Mouse (Mus musculus) right cerebral cortex, postnatal 14 days (tissue): ENCODE measurements at regions not wholly inside any gene's neighbourhood (a gene's known extent, or its start where the extent isn't known, plus 50 kb on each side); places are given as distances from the start of the nearest gene placed in this dataset.

ENCODE experiments used
- DNase-seq: peaks from one replicate; pipeline ENCODE4 v3.0.0; 2022

DNA sequence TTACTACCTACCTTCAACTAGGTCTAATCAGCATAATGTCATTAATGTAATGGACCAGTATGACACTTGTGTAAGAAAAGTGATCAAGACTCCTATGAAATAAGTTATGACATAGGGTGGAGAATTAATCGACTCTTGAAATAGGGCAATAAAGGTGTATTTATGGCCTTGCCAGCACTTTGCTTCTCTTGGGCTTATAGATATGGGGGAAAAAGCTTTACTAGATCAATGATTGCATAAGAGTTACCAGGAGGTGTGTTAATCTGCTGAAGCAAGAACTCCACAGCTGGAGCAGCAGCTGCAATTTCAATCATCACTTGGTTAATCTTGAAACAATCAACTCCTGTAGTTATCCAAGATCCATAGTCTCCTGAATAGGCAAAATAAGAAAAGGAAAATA, 143.1 kb upstream of the Tle4 start:
- DNase-seq = no peak

DNA sequence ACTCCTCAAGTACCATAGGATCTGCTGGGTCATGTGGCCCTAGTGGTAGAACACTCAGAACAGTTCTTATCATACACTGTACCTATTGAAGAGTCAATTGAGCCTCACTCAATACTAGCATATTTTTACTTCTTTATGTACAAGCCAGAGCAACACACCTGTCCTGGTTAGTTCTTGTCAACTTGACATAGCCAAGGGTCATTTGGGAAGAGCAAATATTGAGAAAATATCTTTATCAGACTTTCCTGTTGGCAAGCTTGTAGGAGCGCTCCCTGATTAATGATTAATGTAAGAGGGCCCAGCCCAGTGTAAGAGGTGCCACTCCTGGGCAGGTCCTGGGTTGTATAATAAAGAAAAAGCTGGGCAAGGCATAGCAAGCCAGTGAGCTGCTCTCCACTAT, 142.3 kb upstream of the Tle4 start:
- no peak for DNase-seq

DNA sequence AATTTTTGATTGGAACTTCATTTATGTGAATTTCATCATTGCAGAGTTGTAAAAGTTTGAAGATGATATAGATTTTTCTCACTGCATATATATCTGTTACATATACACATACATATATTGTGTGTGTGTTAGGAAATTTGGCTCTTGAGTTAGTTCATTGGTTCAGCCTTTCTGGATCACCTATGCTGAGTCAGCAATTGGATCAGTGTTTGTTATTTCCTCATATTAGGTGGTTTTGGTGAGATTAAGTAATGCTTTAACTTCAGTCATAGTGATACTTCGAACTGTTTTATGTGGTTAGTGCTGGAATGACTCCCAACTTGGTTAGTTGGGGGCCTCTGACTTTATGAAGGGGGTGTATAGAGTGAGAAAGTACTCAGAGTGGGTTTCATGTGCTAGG, 138.7 kb upstream of the Tle4 start:
- DNase-seq = no peak

DNA sequence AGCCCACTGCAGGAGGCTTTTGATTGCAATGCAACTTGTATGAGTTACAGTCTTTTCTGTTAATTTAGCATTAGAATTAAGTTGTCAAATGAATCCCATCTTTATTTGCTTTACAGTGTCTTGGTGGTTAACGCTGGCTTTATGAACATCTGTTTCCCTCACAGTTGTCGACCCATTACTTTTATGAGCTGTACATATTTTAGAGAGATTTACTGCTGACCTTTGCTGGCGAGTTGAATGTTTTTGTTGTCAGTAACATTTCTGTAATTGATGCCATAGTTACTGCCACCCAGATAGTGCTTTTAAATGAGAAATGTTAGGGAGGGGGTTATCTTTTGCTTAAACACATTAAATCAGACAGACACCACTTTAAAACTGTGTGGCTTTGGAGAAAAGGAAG, 127.5 kb upstream of the Tle4 start:
- no peak for DNase-seq

DNA sequence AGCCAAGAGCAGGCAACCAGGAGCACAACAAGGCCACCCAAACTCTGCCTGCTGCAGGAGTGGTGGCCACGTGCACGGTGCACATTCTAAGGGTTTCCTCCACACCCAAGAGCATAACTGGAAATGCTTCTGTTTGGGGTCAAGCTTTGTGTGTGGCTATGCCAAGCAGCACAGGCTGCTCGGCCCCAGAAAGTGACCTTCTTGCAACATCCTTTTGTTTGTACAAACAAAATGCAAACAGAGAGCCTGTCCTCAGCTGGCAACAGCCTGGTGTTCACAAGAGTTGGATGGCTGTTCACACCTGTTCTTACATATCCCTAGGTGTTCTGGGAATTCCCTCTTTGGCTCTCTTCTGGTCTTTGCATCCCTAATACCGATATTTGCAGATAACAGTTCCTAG, 126.8 kb upstream of the Tle4 start:
- no peak for DNase-seq

DNA sequence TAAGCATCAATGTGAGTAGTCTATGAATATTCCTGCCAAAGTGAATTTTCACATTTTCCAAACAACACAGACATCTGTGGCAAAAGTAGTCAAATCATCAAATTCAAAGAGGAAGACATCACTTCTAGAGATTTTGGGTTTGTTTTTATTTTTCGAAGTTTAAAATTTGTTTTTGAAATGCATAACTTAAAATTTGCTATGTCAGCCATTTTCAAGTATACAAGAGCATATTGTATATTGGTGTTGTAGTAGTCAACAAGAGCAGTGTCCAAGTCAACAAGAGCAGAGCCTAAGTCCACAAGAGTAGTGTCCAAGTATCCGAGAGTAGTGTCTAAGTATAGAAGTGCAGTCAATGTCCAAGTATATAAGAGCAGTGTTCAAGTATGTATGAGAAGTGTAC, 107.9 kb upstream of the Tle4 start:
- DNase-seq = no peak

DNA sequence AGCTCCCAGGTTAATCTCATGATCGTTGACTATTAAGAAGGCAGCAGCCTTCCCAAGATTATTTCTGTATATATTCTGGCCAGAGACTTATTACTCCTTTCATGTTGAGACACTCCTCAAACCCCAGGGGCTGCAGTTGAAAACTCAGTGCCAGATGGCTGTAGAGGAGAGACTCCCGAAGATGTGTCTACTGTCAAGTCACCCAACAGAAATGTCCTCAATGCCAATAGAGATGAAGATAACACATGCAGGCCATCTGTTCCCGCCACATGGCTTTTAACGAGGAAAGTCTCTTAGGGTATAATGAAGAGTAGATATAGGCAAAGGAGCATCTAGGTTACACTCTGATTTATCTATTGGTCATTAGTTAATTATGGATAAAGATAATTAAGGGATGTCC, 103.3 kb upstream of the Tle4 start:
- DNase-seq = no peak

DNA sequence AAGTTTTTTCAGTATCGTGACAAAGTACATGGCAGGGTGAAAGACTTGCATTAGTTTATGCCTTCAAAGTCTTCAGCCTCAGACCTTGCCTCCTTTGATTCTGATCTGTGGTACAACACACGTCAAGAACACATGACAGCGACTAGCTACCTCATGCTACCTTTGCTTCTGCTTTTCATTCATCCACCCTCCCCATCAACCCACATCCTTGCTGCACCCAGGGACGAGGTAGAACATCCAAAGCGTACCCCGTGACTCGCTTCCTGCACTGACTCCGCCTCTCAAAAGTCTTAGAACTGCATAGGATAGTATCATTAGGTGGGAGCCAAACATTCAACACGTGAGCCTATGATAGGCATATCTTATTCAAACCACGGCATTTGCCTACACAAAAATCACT, 97.5 kb upstream of the Tle4 start:
- no peak for DNase-seq

DNA sequence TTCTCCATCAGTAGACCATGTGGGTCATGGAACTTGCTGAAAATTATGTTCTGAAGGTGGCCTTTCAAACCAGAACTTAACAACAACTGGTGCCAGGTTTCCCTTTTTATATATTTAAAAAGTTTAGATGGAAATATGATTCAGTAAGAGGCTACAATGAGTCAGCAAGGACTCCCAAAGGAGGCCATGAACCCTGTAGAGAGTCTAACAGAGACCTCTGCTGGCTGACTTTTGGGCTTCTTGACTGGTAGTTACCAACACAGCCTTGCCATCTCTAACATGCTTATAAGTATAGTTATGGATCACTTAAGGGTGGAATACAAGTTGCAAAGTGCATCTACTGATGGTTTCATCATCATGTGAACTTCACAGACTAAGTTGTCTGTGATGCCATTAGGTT, 94.3 kb upstream of the Tle4 start:
- no peak for DNase-seq

DNA sequence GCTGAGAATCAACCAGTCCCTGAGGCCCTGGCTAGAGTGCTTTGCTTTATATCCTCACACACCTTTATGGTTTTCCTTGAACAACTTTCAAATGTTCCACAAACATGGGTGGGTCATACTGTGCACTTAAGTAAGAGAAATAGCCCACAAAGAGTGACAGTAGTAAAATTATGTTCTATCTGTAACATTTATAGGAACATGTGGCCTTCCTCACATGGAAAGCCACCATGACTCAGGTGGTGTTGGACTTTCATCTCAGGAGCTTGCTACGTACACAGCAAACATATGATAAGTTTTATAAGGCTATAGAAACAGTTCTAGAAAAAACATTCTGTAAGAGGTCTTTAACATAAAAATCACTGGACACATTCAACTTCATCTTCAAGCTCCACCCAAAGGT, 87.8 kb upstream of the Tle4 start:
- no peak for DNase-seq

DNA sequence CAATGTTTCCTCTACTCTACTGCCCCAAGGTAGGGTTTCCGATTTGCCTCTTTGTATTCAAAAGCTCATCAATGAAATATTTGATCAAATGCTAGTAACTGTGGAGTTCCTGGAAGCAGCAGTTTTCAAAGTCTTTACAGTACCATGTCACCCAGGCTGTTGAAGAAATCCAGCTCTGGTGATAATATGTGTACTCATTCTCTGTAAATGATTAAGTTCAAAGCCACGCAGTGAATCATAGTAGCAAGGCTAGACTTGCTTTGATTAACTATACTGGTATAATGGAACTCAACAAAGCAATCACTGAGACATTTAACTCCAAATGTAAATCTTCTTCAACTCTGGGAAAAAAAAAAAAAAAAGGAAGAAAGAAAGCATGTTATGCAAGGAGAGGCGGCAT, 86.8 kb upstream of the Tle4 start:
- no peak for DNase-seq

DNA sequence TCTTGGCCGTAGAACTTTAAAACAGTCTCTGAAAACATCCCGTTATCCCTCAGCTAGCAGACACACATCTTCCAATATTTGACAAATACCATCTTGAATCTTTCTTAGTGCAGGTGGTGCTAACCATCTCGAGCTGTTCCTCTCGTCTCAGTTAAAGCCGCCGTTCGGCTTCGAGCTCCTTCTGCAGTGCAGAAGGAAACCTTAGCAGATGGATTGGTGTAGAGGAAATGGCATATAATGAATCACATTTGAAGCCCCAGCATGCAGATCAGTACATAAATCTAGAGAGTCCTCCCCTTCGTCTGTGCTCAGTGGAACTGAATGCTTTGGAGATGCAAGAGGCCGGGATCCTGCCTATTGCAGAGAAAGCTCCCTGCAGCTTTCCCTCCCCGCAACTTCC, 83.5 kb upstream of the Tle4 start:
- DNase-seq = no peak

DNA sequence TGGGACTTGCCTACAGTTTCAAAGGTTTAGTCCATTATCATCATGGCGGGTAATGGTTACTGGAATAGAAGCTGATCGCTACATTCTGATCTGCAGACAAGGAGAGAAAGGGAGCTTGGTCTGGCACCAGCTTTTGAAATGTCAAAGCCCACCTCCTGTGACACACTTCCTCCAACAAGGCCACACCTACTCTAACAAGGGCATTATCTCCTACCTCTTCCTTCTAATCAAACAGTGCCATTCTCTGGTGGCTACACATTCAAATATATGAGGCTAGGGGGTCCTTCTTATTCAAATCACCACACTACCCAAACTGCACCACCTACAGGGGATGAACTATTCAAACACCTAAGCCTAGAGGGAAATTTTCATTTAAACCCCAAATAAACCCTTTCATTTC, 81.9 kb upstream of the Tle4 start:
- no peak for DNase-seq

DNA sequence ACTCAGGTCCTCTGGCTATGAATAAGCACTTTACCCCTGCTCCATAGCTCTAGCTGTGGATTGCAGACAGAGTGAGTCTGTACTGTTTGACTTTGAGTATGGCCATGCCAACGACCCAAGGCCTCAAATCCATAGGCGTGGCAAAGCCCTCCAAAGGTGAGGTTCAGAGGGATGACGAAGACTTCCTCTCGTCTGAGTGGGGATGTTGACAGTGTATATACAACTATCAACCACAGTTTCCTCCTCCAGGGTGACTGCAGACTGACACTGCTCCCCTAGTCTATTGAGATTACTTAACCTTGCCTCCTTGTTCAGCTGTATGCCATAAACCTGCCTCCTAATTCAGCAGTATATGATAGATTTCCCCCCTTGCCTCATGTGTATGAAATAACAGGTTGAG, 80.7 kb upstream of the Tle4 start:
- DNase-seq = no peak

DNA sequence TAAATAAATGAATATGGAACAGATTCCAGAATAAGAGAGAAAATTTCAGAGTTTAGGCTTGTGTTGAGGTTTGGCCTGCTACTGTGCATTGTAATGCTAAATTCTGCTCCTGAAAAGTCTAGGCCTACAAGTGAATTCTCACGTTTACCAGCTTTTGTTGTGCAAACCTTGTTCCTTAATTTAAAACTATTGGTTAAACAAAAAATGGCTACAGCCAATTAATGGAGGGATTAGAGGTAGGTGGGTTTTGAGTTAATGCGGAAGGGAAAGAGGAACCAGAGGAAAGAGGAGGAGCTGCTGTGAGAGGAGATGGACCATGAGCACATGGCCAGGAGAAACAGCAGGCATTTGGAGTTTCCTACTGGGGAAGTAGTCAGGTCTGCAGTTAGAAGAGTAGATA, 79.1 kb upstream of the Tle4 start:
- no peak for DNase-seq

DNA sequence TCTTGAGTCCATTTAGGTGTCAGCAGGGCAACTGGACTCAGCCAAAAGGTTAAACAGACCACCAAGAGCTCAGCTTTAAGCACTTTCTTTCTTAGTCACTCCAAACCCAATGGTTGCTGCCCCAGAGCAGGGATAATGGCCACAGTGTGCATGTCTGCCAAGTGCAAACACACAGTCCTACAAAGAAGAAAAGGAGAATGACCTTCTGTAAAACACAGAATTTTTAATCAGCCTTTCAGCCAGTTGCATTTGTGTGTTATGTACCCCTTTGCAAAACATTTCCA, 72.9 kb upstream of the Tle4 start:
- DNase-seq = no peak

DNA sequence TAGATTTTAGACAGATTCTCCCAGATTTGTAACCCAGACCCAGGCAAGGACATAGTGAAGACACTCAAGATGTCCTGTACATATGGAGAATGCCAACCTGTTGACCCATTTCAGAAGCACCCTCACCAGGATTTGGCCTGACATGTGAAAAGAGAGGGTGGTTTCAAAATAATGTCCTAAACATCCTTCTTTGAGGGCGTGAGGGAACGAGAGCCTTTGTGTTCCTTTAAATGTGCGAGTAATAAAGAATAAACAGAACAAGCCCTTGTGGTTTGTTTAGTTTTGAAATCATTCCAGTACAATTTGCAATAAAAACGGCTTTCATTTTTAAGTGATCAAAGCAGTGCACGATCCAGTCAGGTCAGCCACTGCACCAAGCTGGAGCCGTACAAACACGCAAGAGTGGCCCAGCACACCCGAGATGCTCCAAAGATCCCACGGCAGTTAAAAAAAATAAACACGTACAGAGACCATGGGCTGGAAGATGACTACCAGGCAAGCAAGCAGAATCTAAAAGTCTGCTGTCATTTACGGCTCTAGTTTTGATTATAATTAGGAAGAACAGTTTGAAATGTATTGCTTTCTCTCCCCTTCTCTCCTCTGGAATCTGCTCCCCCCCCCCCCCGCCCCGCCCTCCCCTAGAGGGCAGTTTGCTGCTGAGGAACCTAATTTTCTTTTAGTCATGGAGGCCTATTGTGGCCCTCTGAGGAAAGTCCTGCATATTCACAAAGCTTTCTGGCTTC, 72.4 kb upstream of the Tle4 start:
- DNase-seq = no peak

DNA sequence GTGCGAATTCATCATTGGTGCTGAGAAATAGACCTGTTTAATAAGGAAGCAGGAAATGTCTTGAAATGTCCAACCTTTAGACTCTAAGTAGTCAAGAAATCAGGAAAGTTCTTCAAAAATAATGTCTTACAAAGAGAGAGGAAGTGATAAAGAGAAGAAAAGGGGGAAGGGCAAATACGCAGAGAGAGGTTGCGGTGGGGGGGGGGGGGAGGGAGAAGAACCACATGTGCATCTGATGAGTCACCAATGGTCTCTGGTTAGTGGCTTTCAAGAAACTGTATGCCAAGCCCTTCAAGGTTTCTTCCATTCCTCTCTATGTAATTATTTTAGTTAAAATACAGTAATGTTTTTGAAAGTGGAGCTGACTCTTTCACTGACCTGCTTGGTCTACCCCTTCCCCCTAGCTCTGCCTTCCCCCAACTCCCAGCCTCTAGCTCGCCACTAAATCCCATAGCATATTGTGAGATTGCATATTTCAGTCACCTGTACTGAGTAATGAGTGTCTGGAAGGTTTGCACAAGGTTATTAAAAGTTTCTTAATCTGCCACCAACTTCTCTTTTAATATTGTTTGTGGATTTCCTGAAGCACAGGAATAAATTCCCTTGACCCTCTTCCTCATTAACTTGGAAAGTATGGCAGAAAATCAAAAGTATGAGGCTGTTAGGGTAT, 70.8 kb upstream of the Tle4 start:
- DNase-seq = no peak

DNA sequence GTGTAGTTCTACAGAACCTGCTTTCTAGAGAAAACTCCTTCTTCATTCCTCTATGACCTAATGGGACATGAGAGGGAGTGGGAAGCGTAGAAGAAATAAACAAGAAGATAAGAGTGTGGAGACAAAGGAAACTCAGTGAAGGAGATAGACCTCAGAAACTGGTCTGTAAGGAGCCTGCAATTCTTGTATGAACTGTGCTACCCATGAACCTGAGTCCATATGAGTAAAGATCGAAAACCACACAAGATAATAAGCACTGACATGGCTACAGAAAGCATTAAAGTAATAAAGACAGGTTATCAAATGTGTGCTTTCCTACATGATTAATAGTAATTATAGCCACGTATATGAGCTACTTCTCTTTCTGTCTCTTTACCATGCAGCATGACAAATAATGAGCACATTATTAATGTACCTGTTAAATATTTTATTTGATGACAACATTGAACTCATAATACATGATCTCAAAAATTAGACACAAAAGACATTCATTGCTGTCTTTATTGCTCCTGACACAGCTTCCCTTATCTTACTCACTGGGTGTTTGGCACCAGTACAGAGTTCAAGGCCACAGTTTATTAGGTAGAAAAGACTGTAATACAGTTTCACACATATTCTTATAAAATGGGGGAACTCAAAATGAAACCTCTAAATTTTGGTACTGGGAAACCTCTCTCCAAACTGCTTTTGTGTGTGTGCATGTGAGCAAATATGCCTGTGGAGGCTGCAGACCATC, 67.0 kb upstream of the Tle4 start:
- no peak for DNase-seq

DNA sequence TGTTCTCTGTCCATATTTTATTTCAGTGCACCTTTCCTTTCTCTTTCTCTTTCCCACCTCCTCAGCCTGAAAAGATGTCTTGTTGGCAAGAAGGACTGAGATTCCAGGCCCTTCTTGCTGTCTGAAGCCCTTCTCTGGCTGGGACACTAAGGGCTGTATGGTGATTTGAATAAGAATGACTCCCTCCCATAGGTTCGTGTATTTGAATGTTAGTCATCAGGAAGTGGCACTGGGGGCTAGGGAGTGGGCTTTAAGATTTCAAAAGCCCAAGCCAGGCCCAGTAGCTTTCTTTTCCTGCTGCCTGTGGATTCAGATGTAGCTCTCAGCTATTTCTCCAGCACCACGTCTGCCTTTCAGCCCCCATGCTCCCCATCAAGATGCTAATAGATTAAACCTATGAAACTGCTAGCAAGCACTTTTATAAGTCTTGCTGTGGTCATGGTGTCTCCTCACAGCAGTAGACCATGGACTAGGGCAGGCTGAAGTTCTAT, 66.3 kb upstream of the Tle4 start:
- DNase-seq = no peak

DNA sequence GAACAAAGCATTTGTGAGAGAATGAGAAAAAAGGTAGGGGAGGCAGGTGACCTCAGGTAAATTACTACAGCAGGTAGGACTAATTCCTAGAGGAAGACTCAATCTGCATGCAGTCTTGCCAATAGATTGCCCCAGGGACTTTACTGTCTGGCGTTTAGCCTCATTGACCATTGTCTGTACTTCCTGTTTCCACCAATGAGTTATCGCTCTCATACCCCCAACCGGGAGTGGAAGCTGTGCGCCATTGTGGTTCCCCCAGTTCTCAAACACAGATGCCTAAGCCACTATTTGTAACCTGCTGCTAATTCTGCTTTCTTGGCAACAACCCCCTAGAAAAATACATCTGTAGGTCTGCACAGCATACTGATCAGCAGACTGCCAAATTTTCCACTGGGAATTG, 65.5 kb upstream of the Tle4 start:
- DNase-seq = no peak

DNA sequence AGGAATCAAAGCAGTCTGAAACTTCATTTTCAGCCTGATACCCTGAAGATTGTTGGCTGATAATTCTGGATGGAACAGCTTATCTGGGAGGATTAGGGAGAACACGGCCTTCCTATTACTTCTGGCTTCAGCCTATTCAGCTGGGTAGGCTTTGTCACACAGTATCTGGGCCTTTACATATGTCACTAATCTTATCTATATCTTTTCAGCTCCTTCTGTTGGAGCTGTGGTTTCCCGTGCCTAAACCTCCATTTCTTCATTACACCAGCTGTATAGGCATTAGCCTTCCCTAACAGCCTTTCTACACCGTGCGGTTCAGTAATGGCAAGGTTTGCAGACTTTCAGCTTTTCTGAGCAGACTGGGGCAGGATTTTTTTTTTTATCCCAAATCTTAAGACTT, 61.9 kb upstream of the Tle4 start:
- DNase-seq = no peak

DNA sequence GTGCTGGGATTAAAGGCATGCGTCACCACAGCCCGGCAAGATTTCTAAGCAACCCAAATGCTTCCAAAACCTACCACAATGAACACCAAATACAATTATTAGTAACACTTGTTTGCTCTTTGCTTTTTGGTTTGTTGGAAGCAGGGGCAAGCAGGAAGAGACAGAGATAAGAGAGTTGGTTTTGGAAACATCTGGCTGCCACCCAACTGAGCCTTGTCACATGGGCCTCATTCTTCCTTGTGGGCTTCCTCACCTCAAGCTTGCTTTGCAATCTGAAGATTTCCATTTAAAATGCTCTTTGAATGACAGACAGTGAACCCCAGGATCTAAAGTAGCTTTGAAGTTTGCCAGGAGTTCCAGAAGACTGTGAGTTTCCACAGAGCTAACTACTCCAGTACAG, 60.6 kb upstream of the Tle4 start:
- no peak for DNase-seq

DNA sequence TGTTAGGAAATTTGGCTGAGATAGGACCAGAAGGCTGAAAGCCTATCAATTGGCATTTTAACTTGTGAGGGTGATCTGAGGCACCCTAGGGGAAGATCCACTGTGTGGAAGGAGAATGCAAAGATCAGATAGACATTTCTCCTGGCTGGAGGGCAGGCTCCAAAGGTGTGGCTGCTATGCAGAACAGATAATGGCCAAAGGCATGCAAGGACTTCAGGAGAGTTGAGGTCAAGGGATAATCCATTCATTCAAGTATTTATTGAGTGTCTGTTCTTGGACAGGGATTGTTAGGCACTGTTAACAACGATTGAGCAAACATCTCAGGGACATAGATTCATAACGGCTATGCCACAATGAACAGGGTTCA, 58.2 kb upstream of the Tle4 start:
- no peak for DNase-seq
